Mouse (Mus musculus): ENCODE measurements at regions not wholly inside any gene's neighbourhood (a gene's known extent, or its start where the extent isn't known, plus 50 kb on each side); places are given as distances from the start of the nearest gene placed in this dataset.
A peak's percentile ranks its signal among the peaks of the same experiment; 100 is the strongest.

GRCm38 (mm10) chr5:47318147-47318546 is 664.8 kb upstream of the Slit2 start:
- intact Hi-C loops (cut with DNase I): no loop called here
- no peak for DNase-seq (ENCODE audit: extremely low spot score in 1 of 2, low spot score in 2 of 2)

GRCm38 (mm10) chr5:47322511-47323167 is 660.3 kb upstream of the Slit2 start:
- intact Hi-C loops (cut with DNase I): no loop called here
- no peak for DNase-seq (ENCODE audit: extremely low spot score in 1 of 2, low spot score in 2 of 2)

- intact Hi-C loops (cut with DNase I): no loop called here
- DNase-seq (ENCODE audit: extremely low spot score in 1 of 2, low spot score in 2 of 2): no peak
Measured at GRCm38 (mm10) chr5:47334299-47334698, 648.6 kb upstream of the Slit2 start.

GRCm38 (mm10) chr5:47336511-47336910 is 646.4 kb upstream of the Slit2 start:
- peak; percentile 1 to 17 for DNase-seq (ENCODE audit: extremely low spot score in 1 of 2, low spot score in 2 of 2)
- intact Hi-C loops (cut with DNase I): no loop called here

DNA sequence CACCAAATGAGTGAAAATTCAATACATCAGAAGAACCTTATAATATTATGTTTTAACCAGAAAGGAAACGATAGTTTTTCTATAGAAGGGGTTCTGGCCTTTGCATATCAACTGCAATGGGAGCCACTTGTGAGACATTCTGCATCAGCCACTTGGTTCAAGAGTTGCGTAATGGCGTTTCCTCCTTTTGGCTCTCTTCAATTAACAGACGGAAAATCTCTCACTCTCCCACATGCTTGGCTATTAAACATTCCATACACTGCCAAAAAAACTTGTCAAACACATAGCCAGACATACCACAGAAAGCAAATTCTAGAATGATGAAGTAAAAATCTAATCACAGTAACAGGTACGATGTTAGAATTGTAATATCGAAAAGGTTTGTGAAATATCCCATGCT is 643.1 kb upstream of the Slit2 start:
- intact Hi-C loops (cut with DNase I): no loop called here
- no peak for DNase-seq (ENCODE audit: extremely low spot score in 1 of 2, low spot score in 2 of 2)

GRCm38 (mm10) chr5:47370184-47370583 is 612.8 kb upstream of the Slit2 start:
- intact Hi-C loops (cut with DNase I): no loop called here
- DNase-seq (ENCODE audit: extremely low spot score in 1 of 2, low spot score in 2 of 2): no peak

- intact Hi-C loops (cut with DNase I): no loop called here
- DNase-seq (ENCODE audit: extremely low spot score in 1 of 2, low spot score in 2 of 2): no peak
Measured at GRCm38 (mm10) chr5:47385930-47386329, 597.0 kb upstream of the Slit2 start.

DNA sequence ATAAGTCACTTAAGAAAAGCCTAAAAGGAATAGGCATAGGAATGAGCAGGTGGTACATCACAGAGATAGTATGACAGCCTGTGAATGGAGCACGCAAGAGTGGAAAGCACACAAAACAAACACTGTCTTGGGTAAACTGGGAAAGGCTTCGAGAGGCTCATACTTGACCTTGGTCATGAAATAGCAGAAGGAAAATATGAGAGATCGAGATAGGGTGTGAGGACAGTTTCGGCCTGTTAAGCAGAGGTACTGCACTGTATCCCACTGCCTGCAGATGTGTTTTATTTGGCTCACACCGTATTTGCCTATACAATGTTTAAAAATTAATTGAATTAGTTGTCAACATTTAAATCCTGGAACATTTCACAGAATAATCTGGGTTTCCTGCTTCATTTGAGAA is 596.2 kb upstream of the Slit2 start:
- DNase-seq (ENCODE audit: extremely low spot score in 1 of 2, low spot score in 2 of 2): no peak
- intact Hi-C loops (cut with DNase I): no loop called here

DNA sequence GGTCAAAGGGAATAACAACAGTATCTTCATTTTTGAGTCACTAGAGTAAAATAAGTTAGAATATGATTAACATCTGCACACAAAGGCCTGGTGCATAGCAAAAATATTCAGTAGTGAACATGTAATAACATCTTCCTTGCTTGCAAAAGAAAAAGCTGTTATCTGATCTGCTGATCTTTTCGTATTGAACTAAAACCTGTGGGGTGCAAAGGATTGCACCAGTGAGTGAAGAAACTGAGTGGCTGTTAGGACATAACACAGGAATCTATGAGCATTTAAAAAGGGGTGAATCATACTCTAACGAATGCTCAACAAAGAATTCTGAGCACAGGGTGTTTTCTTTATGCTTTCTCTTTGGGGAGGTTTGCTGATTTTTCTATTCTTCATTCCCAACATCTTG is 592.2 kb upstream of the Slit2 start:
- no peak for DNase-seq (ENCODE audit: extremely low spot score in 1 of 2, low spot score in 2 of 2)
- intact Hi-C loops (cut with DNase I): no loop called here

DNA sequence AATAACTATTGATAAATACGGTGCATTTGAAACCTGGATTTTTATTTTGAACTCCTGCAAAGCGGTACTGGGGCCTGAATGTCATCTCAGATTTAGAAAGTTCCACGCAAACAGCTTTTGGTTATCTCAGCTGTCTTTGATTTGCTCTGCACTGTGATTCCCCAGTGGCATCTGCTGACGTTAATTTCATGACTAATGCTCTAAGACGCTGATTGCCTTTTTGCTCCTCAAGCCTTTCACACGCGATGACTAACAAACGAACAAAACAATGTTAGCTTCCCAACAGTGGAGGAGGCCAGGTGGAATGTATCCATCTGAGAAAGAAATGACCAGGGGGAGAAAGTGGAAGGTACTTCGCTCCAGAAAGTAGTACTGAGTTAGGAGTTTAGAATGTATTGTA is 586.1 kb upstream of the Slit2 start:
- no peak for DNase-seq (ENCODE audit: extremely low spot score in 1 of 2, low spot score in 2 of 2)
- intact Hi-C loops (cut with DNase I): no loop called here

DNA sequence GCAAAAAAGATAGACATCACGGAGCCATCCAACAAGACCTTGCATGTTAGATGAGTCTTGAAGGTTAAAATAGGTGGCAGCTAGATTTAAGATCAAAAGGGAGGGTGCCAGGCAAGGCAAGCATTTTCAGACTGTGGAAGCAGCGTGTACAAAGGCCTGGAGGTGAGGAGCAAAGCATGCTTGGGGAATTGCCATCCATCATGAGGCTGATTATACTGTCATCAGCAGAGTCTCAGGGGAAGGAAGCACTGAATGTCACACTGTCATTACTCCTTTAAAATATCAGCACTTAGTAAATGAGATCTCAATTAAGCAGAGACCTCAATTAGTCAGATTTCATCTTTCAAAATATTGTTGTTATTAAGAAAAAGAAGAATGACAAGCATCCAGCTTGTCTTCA is 561.0 kb upstream of the Slit2 start:
- DNase-seq (ENCODE audit: extremely low spot score in 1 of 2, low spot score in 2 of 2): no peak
- intact Hi-C loops (cut with DNase I): no loop called here

- intact Hi-C loops (cut with DNase I): no loop called here
- no peak for DNase-seq (ENCODE audit: extremely low spot score in 1 of 2, low spot score in 2 of 2)
Measured at GRCm38 (mm10) chr5:47426040-47426439, 556.9 kb upstream of the Slit2 start.

DNA sequence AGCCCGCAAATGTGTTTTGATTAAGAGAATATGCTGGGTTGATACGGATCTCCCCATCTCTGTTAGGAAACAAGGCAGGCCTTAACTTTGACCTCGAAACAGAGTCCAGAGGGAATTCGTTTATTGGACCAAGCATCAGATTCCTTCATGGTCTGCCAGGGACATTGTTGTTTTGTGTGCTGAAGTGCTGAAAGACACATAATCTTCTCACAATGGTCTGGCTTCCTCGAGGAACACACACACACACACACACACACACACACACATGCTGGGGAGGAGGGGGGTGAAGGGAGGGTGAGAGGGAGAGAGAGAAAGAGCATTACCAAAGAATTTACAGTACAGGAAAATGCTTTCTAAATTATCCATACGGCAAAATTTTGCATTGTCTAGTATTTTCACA is 556.5 kb upstream of the Slit2 start:
- DNase-seq (ENCODE audit: extremely low spot score in 1 of 2, low spot score in 2 of 2): no peak
- intact Hi-C loops (cut with DNase I): no loop called here

DNA sequence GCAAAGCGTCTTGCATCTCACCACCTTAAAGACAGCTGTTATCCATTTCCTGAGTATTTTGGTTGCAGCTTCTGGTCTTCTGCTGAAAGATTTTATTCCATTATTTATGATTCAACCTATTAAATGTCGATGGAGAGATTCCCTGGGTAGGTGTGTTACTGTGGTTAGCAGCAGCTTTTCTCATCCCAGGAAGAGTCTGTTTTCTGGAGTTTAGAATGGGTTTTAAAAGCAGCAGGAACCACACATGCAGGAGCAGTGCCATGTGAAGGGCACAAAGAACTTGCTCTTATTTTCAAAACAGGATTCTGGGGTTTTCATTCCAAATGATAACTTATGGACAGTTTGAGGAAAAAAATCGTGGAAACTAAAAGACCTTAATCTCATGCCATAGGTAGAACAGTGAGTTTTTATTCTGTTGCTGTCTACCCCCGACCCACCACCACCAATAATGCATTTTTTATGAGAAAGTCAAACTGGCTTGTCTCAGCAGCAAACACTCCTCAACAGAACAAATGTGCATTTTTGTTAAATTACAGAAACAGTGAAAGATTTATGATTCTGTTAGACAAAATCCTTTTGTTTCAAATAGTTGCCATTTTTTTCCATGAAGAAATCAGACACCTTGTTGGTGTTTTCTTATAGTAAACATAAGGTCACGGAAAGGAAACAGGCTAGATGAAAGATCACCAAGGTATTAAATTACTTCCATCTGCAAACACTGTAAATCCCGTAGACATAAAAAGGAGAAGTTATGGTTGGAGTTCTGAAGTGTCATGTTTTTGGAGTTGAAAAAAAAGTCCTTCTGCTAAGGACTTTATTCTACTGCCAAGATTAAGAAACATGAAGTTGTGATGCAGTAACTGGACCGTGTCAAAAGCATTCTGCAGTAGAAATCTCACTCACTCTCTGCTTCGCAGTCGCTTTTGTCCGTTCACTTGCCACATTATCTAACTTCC is 553.4 kb upstream of the Slit2 start:
- no peak for DNase-seq (ENCODE audit: extremely low spot score in 1 of 2, low spot score in 2 of 2)
- intact Hi-C loops (cut with DNase I): no loop called here

DNA sequence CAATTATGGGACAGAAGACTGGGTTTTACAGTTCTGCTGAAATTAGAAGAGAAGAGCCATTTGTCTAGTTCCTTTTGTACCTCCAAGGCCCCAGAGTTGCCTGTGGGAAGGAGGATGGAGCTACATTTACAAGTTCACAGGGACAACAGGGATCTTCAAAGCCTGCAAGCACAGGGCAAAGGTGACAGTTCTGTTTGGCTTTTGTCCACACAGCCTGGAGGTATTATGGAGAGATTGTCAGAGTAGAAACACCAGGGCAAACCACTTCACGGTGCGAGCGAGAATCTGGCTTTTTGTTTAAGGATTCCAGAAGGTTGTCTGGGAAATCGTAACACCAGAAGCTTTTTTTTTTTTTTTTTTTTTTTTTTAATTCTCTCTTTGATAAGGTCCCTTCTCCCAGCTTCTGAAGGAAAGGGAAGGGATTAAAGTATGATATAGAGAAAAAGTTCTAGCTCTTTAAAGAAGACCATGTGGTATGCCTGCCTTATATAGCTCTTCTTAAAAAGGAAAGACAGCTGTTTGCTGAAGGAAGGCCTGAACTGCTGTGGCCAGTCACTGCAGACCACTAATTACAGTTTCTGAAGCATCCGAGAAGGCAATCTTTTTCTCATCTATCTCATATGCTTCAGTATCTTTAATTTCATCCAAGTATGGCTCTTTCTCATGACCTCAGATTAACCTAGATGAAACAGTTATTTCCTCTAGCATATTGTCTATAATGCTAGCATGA is 551.2 kb upstream of the Slit2 start:
- intact Hi-C loops (cut with DNase I): no loop called here
- peak in 1 of 2 experiments; percentile 16 for DNase-seq (ENCODE audit: extremely low spot score in 1 of 2, low spot score in 2 of 2)

DNA sequence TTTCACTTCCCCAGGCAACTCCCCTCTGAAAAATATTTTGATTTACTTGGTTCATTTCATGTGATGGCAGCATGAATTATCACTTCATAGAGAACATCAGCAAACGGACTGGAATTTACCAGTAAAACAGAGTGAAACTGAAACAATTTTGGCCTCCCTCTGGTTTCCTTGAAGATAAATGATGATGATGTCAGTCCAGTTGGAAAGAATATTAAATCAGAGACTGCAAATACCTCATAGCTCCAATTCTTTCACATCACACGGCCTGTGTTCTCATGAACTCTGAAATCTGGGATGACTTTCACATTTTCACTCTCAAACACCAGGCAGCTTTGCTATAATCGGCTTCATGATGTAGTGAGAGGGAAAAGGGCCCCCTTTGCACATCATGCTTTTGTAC is 546.5 kb upstream of the Slit2 start:
- no peak for DNase-seq (ENCODE audit: extremely low spot score in 1 of 2, low spot score in 2 of 2)
- intact Hi-C loops (cut with DNase I): no loop called here

- no peak for DNase-seq (ENCODE audit: extremely low spot score in 1 of 2, low spot score in 2 of 2)
- intact Hi-C loops (cut with DNase I): no loop called here
Measured at GRCm38 (mm10) chr5:47446305-47447028, 536.5 kb upstream of the Slit2 start.

DNA sequence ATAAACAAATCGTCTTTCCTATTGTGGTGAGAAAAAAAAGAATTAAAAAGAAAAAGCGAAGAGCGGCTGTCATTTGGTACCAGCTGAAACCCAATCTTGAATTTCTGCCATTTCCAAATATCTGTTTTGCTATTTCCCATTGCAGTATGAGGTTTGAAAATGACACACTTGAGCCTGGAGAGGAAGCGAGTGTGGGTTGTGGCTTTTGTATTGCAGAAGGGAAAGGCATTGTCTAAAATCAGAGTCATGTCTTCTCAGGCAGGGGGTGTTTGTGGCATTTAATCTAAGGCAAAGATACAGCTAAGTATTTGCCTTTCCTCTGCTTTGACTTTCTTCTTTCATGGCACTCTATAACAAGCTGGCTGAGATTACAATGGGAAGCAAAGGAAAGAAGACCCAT is 518.1 kb upstream of the Slit2 start:
- intact Hi-C loops (cut with DNase I): no loop called here
- no peak for DNase-seq (ENCODE audit: extremely low spot score in 1 of 2, low spot score in 2 of 2)

DNA sequence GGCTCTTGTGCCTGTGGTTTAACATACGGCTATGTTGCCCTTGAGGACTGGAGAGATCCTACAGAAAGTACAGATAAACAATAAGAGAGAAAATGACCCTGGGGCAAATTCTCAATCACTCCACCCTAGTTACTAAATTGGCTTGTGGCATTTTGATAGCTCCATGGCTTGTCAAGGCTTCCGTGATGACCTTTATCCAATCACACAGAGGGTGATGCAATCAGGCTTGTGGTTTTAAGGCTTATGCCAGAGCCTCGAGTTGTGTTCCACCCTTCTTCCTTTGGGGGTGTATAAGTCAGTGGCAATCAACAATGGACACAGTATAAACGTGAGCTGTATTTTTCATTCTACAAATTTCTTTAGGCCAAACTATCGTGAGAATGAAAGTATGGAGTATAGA is 513.5 kb upstream of the Slit2 start:
- intact Hi-C loops (cut with DNase I): no loop called here
- DNase-seq (ENCODE audit: extremely low spot score in 1 of 2, low spot score in 2 of 2): no peak

Data from left cerebral cortex, postnatal 10 days (tissue).